Mouse (Mus musculus) ES-Bruce4 (cell line): ENCODE measurements around the gene BC028528.

Experiments used
- CTCF ChIP-seq: IDR thresholded peaks from one replicate; pipeline ENCODE4 v1.8.1; 2011; ENCODE audit warnings: low read depth, low read length
- POLR2A ChIP-seq: IDR thresholded peaks from one replicate; pipeline ENCODE4 v1.8.1; 2011; ENCODE audit warnings: low read length; ENCODE audit not compliant: insufficient read depth

DNA sequence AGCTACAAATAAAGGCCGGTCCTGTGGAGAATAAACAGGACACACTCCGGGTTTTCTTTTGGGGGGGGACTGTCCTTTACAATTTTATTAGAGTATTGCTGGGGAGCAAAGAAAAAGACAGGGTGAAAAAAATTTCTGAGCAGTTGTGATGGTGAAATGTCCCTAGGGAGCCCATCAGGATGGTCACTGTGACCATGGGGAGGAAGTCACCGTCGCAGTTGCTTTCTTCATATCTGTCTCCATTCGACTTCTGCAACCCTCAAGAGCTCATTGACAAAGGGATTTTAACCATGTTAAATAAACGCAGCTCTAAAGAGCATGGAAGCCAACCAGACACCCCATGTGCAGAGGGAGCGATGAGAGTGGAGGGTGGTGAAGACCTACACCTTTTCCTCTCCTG is 25.0 kb upstream of the BC028528 start:
- TF ChIP-seq CTCF = no peak
- TF ChIP-seq POLR2A = no peak
